Mouse (Mus musculus) heart, adult 11 months (tissue): ENCODE measurements around the gene Fau.
A peak's percentile ranks its signal among the peaks of the same experiment; 100 is the strongest.
"Not testable (repeated sequence)": the region's sequence is repeated elsewhere in the genome, so short reads cannot be mapped to it uniquely, and the experiment has no call there.

Experiments
- DNase-seq: peaks from one replicate; pipeline ENCODE4 v3.0.0; 2022

The Fau gene

DNA sequence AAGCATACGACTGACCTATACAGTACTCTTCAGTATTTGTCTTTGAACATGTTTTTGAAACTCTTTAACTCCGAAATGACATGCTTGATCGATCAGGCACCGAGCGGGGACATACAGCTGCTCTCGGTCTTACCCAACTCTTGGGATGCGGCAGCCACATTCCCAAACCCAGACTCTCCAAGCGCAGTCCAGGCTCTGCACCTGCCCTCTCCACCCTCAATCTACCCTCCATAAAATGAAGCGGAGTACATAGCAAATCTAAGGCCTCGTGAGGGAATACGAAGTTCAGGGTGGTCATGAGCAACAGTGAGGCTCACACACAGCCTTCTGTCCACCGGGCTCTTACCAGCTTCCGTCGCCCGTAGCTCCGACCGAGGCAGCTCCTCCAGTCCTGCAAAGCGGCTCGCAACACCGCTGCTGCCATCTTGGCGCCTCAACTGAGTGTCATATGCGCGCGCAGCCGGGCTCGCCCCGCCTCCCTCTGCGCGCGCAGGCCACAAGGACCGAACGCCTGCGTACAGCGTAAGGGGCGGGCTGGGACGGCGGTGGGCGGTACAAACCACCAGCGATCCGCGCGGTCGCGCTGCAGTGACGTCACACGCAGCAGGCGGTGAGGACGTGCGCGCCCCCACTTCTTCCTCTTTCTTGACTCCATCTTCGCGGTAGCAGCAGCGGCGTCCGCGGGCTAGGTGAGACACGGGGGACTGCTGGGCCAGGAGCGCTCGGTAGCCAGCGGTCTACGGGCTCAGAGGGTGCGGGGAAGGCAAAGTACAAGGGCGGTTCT is at the start of gene Fau, which contains the start of gene Mrpl49:
TSS of gene Fau (plus strand) at position 532 of the 784 bp plus-strand sequence.
TSS of gene Mrpl49 (minus strand) at position 473 of the 784 bp plus-strand sequence.
- peak; percentile 100 for DNase-seq

DNA sequence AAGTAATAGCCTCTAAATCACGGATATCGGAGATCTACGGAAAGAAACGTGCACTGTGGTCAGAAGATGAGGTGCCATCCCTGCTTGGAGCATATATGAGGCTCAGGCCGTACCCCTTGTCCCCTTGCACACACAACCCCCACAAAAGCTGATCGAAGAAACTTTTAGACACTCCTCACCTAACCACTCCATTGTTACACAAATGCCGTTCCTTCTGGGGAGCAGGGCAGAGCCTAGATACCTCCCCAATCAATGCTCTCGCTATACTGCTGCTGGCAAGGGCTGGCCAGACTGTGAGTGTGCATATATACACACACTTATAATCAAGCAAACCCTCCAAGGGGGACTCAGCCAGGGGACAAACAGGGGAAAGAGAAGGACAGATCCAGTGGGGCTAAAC is 48.5 kb upstream of the Fau start:
- DNase-seq = no peak

DNA sequence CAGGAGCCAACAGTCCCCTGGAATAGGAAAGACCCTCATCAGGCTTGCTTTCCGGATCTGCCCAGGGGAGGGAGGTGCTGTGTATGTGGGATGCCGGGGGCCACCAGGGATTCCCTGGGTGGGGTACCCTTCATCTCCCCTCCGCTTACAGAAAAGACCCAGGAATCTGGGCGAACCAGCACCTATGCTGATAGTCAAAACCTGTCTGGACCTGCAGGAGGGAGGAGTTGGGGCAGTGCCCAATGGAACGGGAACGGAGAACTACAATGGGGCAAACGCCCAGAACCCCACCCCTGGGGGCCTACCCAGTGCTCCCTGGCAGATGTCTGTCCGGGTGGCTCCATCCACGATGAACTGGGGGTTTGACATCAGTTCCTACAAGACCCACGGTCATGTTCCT is 44.0 kb upstream of the Fau start:
- DNase-seq = no peak

DNA sequence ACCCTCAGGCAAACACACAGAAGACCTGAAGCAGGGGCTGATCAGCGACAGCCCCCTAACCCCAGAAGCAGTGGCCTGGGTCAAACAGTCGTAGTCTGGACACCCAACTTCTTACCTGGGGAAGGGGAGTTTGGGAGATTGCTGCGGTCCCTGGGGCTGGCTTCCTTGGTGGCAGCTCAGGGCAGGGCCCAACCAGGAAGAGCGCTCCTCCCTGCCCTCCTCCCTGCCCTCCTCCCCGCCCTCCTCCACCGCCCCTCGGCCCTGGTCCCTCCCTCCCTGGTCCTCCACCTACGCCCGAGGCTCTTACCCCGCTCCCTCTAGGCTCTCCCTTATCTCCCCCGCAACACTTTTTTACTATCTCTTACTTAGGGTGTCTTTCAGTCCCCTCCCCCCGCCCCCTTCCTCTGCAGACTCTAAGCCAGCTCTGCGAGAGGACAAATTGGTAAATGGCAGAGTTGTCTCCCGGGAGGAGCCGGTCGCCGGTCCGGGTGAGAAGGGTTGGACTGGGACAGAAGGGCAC is 42.6 kb upstream of the Fau start:
- DNase-seq = peak; percentile 97

GRCm38 (mm10) chr19:6015511-6016315 is 41.9 kb upstream of the Fau start, which contains the start of gene Capn1:
TSS of gene Capn1 (minus strand) at chr19:6015897.
- DNase-seq = peak; percentile 98

DNA sequence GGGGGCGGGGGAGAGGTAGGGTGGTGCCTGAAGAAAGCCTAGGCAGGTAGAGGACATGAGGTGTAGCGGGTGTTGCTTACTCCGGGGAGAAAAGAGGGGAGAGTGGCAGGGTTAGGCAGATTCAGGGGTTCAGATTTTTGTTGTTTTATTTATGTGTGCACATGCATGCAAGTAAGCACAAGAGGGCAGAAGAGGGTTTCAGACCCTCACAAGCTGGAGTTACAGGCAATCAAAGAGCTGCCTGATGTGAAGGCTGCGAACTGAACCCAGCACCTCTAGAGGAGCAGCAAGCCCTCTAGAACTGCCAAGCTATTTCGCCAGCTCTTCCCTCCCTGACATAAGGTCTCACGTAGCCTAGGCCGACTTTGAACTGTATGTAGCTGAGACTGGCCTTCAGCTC is 41.1 kb upstream of the Fau start:
- DNase-seq = no peak

DNA sequence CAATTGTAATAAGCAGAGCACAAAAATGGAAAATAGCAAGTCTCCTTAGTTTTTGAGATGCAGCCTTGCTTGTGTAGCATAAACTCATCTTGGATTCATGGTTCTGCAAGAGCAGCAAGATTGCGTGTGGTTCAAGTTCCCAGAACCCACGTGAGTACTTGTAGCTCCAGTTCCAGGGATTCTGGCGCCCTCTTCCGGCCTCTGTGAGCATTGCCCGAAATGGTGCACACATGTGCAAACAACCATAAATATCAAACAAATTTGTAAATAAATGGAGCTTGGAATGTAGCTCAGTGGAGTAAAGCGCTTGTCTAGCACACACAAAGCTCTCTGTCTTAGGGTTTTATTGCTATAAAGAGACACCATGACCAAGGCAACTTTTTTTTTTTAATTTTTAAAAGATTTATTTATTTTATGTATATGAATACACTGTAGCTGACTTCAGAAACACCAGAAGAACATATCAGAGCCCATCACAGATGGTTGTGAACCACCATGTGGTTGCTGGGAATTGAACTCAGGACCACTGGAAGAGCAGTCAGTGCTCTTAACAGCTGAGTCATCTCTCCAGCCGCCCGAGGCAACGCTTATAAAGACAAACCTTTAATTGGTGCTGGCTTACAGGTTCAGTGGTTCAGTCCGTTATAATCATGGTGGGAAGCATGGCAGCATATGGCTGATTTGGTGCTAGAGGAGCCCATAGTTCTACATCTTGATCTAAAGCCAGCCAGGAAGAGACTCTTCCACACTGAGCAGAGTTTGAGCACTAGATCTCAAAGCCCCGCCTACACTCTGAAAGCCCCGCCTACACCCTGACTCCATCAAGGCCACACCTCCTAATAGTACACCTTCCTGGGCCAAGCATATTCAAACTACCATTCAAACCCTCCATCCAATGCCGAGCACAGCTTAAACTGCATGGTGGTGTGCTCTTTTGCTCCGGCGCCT is 39.2 kb upstream of the Fau start:
- DNase-seq = peak; percentile 96

DNA sequence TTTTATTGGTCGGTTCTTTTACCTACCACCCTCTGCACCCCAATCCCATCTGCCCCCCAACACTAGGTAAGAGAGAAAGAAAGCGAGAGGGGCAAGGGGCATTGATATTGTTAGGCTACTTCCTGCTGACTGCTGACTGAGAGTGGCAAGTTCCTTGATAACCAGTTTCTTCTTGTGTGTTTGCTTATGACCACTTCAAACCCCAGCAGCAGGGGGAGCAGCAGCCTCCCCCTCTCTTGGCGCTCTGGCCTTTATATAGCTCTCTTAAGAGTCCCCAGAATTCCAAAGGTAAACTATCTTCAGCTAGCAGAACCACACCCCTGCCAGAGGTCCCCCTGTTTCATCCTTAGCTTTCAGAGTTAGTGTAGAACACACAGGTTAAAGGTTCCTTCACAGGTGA is 37.4 kb upstream of the Fau start:
- no peak for DNase-seq

GRCm38 (mm10) chr19:6023059-6023458 is 34.6 kb upstream of the Fau start:
- no peak for DNase-seq

DNA sequence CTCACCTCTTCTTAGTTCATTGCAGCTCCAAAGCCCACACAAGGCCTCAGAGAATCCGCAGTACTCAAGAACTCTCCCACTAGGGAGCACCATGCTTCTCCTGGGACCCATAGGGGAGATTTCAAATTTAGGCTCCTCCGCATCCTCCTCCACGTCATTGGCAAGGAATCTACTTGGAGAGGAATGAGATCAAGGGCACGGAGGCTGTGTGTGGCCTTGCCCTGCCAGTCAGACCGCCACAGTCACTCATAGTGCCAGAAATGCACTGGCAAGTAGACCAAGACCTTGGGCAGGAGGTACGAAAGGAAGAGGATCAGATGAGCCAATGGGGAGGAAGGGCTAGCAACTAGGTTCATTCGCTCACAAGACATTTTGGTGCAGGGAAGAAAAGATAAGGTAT is 33.7 kb upstream of the Fau start:
- no peak for DNase-seq

DNA sequence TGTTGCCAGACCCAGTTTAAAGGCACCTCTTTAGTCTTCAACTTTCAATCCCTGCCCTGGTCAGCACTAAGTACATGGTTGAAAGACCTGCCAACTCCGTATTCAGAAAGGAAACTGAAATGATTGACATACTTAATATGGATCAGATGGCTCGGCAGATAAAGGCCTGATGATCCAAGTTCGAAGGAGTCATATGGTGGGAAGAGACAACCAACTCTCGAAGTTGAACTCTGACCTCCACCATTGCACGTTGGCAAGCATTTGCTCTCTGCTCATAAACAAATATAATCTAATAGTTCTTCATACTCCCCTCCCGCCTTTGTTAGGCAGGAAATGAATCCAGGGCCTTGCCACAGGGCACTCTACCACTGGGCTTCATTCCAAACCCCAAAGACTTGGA is 28.7 kb upstream of the Fau start:
- DNase-seq = no peak

DNA sequence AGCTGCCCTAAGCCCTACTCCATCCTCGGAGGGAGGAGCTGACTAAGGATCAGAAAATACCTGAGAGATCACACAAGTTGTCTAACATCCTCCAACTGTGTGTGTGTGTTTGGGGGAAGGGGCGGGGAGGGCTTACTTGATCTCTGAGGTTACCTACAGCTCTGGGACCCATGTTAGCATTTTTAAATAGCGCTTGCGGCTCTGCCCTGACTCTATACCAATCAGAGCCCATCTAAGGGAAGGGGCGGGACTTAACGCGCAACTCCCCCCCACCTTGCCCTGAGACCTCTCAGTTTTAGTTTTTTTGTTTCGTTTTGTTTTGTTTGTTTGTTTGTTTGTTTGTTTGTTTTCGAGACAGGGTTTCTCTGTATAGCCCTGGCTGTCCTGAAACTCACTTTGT is 28.2 kb upstream of the Fau start:
- DNase-seq = no peak

DNA sequence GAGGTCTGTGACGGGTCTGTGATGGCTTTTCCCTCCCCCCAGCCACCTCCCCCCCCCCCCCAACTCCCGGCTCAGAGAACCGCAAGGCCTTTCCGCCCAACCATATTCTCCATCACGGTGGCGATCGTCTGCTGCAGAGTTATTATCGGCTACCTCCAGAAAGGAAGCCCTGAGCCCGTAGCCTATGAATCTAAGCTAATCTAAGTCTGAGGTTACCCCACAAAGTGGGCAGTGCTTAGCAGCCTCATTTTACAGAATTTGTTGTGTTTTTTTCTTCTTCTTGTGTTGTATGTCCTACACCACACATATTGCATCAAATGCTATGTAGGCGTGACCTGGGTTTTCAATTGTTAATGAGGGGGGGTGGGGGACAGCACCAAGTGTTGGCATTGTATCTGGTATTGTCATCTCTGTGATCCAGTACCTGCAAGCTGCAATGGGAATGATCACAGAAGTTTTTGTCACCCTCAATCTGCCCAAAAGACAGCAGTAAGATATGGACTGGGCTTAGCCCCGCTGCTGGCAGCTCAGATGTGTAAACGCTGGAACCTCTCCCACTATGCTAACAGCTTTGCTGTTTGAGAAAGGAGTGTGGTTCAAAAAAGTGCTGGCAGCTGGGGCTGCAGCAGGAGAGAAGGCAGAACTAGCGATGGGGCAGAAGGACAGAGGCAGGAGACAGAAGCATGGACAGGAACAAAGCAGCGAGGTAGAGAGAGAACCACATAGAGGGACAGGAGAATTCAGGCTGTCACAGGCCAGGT is 26.9 kb upstream of the Fau start:
- no peak for DNase-seq

DNA sequence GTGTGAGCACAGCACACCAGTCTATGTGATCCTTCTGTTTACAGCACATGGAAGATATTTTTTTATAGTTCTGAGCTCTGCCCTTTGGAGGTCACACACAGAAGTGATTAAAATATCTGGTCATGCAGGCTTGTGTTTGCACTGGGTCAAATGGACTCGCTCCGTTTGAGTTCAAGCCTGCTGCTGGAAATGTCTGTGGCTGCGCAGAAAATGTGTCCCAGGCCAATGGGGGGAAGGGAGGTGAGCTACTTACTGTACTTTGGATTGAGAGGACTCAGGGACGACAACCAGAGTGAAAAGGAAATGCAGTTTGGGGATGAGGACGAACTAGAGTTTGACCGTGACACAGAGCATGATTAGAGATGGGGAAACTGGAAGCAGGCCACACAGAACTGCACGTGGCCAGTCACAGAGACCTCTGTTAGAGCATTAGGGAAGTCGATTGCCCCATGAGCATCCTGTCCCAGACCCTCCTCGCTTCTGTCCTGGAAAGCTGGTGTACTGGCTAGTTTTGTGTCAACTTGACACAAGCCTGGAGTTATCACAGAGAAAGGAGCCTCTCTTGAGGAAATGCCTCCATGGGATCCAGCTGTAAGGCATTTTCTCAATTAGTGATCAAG is 21.6 kb upstream of the Fau start:
- DNase-seq = no peak

GRCm38 (mm10) chr19:6037695-6038094 is 19.9 kb upstream of the Fau start:
- no peak for DNase-seq

DNA sequence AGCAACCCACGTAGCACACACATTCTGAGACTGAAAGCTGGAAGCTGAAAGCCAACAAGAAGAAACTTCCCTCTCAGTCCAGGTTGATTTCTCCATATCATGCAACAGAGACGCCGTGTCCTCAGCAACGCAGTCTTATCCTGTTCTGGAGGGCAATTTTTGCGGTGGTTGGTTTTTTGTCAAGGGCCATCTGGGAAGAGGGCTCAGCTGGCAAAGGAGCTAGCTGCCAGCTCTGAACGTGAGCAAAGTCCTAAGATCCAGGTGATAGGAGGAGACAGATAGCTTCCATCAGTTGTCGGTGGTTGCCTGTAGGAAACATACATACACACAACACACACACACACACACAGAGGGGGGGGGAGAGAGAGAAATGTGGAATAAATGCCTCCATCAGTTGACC is 19.3 kb upstream of the Fau start:
- DNase-seq = no peak

DNA sequence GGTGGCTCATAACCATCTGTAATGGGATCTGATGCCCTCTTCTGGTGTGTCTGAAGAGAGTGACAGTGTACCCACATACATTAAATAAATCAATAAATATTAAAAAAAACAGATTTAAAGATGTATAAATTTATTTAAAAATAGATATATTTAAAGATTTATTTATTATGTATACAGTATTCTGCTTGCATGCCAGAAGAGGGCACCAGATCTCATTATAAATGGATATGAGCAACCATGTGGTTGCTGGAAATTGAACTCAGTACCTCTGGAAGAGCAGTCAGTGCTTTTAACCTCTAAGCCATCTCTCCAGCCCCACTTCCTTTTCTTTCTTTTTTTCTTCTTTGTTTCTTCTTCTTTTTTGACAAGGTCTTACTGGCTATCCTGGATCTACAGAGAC is 17.6 kb upstream of the Fau start:
- DNase-seq = no peak

- DNase-seq = no peak
These were observed 15.4 kb upstream of the Fau start for GRCm38 (mm10) chr19:6042293-6042692.

DNA sequence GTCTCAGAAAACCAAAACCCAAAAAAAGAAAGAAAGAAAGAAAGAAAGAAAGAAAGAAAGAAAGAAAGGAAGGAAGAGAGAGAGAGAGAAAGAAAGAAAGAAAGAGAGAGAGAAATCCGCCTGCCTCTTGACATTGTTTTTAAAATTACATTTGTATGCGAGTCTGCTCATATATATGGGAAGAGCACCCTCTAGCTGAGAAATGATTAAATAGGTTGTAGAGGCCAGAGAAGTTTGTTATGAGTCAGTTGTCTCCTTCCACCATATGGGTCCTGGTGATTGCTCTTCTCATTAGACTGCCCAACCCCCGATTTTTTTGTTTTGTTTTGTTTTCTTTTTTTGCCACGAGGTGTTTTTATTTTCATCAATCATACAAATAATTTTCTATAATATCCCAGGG is 13.5 kb upstream of the Fau start:
- DNase-seq = not testable (repeated sequence)

GRCm38 (mm10) chr19:6045366-6046293 is 12.0 kb upstream of the Fau start:
- DNase-seq = no peak
